Mouse (Mus musculus) CD4-positive, CD25-positive, alpha-beta regulatory T cell, adult 2 months (primary cell): ENCODE measurements around the gene Swsap1.

Experiments used
- DNase-seq: peaks from one replicate; pipeline ENCODE4 v3.0.0-alpha.2; 2012; ENCODE audit warnings: low read depth, low spot score

Swsap1 gene

DNA sequence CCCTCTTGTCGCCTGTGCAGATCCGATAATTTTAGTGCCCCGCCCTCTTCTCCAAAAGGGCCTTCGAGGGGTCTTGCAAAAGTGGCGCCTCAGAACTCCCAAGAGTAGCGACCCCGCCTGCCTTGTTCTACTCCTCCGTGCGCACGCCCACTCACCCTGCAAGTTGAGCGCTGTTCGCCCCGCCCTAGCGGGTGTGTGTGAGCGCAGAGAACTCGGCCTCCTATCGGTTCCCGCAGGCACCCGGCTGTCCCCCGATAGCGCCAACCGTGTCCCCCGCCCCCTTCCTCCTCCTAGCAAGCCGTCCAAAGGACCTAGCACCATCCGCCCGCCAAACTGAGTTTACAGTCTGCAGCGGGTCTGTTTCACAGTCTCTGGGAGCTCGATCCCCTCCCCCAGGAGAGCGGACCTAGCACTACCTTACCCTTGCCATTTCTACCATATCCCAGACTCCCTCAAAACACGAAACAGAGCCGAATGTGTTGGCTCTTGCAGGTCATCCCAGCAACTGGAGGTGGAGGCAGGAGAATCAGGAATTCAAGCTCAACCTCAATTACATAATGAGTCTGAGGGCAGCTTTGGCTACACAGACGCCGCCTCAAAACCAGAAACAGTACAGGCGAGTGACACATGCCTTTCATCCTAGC is 7.0 kb downstream of the Swsap1 start:
- peak; percentile 77 for DNase-seq

DNA sequence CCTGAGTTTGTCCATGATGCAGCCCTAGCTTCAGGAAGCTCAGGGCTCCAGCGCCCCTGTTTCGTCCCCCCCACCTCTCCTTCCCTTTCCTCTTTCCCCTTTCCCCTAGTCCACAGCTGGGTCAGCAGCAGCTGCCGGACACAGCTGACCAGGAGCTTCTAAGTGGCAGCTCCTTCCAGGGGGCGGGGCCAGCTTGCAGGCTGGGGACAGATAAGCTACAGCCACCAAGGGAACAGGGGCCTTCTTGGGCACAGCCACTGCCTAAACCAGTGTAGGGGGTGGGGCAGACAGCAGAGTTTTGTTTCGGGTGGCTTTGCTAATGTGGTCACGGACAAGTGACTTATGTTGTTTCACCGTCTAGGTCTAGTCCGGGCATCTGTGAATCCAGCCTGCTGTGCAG is 7.9 kb downstream of the Swsap1 start, which contains the start of gene Epor:
Gene Epor, minus strand, starts transcription at position 90 of the 400 bp plus-strand sequence.
- DNase-seq, result no peak

DNA sequence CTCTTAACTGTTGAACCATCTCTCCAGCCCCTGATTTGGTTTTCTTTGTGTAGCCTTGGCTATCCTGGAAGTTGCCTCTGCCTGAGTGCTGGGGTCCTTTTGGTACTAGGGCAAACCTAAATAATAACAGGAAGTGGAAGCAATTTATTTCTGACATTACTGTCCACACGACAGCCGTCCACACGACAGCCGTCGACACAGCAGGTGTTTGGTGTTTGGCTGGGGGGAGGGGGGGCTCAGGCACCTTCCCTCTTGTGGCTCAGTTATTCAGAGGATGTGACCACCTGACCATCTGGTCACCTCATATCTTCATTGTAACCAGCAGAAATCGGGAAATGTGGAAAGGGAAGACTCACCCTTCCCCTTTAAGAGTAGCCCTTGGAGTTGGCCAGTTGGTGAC is 13.3 kb downstream of the Swsap1 start:
- DNase-seq, result no peak

DNA sequence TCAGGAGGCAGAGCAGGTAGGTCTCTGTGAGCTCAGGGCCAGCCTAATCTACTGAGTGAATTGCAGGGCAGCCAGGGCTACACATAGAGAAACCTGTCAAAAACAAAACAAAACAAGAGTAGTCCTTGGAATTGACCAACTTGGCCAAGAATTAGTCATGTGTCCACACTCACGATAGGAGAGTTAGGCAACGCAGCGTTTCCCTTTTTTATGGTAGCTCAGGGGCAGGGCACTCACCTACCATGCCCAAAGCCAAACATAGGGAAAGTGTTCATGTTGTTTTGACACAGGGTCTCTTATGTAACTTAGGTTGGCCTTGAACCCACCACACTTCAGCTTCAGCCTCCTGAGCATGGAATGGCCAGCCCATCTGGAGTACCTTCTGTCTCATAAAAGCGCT is 13.7 kb downstream of the Swsap1 start:
- DNase-seq, result no peak

DNA sequence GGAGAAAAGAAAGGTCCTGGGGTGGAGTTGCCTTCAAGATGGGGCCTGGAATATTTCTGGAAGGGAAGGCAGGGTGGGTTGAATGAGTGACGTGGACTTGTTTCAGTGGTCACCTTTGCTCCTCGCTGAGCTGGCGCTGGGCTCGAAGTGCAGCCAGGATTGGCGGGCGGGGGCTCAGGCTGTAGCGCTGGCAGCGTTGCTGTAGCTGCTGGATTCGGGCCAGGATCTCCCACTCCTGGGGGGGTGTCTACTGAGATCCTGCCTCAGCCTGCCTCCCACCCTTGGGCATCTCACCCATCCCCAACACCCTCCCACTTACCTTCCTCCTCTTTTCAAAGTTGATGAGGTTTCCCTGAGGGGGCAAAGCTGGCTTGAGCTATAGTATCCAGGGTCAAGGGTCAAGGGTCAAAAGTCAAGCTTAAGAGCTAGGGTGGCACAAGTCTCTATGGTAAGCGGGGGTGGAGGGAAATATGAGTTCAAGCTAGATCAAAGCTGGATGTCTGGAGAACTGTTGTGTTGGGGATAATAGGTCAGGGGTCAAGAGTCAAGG is 21.1 kb downstream of the Swsap1 start:
- DNase-seq, result no peak

DNA sequence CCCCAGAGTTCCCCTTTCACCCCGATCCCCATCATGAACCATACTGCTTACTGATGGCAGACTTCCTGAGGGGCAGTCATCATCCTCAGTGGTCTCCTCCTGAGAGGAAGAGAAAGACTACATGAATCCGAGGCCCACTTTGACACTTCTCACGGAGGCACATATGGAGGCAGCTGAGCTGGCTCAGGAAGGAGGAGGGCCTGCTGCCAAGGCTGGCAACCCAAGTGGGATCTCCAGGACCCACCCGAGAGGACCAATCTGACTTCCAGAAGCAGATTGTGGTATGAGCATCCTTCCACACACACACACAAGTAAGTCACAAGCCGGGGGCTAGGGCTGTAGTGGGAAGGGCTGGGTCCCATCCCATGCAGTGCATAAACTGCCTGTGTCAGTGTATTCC is 21.8 kb downstream of the Swsap1 start:
- DNase-seq, result no peak

DNA sequence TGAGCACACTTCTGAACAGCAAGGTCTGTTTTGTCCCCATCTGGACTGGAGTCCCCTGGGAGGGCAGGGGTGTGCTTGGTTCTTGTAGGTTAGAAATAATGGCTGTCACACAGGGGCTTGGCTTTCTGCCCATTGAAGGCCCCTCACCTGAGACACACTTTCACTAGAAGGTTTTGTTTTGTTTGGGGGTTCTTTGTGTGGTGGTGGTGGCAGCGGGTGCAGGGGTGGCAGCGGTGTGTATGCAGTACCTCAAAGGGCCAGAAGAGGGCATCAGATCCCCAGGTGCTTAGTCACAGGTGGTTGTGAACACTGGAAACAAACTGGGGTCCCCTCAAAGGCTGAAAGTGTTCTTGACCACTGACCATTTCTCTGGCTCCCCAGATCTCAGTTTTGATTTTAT is 22.4 kb downstream of the Swsap1 start:
- DNase-seq, result peak; percentile 76

DNA sequence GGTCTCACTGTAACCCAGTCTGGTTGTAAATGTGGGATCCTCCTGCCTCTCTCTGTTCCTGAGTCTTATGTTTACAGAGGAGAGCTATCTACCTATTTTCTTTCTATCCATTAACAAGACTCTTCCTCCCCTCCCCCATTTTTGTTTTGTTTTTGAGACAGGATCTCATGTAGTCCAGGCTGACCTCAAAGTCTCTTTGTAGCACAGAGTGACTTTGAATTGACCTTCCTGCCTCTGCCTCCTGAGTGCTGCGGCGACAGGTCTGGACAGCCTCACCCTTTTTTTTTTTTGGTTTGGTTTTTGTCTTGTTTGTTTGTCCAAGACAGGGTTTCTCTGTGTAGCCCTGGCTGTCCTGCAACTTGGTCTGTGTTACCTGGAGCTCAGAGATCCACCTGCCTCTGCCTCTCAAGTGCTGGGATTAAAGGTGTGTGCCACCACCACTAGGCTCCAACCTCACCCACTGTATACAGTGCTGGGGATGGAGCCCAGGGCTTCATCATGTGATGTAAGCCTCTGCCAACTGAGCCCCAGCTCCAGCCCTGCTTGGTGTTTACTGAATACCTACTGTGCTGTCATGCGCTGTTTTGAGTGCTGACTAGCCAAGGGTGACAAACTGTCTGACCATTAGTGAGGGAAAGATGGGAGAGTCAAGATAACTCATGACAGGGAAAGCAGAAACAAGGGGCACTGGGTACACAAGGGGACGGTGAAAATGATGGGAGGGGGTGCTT is 23.0 kb downstream of the Swsap1 start:
- DNase-seq, result no peak

DNA sequence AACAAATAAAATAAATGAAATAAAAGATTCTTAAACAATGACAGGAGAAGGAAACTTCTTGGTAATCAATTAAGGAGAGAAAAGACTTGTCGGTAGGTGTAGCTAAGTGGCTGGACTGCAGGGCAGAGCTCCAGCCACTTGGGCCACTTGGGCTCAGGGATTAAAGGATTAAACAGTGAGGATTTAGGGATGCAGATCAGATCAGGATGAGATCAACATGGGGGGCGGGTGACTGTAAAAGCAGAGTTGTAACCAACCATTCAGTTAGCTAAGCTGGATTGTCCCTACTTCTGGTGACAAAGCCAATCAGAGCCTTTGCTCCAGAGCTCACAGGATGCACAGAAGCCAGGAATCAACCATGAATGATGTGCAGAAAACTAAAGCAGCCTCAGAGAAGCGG is 28.4 kb downstream of the Swsap1 start:
- no peak for DNase-seq

DNA sequence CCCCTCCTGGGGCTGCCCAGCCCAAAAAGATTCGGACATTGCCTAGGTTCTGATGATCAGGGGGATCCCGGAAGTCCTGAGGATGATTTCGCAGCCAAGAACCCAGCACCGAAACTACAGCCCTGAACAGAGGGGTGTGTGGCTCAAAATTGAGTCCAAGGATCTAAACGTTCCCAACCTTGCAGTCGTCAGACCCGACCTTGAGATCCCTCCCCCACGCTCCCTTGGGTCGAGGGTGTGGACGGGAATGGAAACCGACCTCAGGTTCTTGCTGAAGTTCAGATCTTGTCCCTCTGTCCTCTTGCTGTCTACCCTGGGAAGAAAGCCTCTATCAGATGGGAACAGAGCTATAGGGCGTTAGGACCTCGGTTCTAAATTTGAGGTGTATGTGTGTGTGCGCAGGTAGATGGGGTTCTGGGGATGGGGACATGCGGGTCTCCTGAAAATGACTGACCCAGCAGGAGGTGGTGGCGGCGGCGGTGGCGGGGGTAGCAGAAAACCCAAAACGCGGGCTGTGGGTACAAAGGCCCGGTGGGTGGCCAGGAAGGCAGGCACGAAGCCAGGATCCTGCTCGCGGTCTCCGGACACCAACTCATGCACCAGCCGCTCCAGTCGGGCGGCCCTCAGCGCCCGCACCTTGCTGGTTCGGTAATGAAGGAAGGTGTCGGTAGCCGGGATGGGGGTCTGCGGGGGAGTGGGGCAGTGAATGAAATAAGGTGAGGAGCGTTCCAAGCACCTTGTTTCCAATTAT is 32.2 kb downstream of the Swsap1 start:
- DNase-seq, result no peak

DNA sequence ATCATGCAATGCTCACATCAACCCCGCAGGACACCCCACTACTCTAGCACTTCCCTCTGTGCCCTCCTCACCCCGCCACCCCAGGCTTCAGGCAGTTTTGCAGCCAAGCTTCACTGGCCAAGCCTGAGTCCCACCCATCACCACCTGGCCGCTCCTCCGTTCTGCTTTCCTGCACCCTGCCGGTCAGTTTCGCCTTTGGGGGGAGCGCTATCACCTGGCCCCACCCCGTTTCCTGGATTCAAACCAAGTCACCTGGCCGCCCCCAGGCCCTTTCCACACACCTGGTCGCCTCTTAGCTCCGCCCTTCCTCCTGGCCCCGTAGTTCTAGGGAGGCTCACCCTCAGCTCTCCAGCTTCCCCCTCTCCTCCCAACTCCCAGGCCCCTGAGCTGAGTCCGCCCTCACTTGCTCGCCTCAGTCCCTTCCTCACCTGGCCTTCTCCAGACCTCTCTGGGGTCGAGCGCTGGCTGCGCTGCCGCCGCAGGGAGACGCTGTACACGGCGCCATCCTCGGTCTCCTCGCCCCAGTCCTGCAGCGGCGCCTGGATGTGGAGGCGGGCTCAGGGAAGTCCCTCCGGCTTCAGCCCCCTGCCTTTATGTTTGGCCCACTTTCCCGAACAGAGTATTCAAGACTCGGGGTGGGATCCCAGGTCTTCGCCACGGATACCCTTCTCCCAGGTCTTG is 33.0 kb downstream of the Swsap1 start:
- no peak for DNase-seq

DNA sequence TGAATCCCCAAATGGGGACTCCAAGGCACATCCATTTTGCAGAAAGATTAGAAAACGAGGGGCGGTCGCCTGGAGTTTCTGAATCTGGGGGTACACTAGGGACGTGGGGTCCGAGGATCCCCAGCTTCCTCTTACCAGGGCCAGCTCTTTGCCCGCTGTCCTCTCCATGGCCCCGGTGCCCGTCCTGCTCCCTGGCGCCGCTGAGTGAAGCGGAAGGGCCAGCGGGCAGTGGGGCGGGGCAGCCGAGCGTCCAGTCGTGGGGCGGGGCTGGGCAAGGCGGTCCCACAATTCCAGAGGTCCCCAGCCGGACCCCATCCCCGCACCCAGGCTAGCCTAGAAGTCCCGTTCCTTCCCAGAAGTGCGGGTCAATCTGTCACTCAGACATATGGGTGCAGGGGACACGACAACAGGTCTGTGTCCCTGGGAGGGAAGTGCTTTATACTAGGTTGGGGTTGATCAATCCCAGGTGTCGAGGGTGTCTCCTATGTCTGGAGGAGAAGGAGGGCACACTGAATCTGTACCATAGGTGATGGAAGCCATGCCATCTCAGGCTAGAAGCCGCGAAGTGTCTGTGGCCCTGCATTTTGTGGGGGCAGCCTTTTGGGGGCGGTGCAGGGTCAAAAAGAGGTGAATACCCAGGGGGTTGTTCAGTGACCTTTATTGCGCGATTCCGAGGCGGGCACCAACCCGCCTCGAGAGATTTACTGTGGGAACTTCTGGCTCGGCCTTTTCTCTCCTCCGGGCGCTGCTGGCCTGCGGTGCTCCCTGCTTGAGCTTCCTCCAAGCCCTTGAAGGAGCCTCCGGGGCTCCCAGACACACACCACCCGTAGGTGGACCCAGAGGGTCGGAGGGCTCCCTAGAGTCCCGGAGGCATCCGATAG is 33.9 kb downstream of the Swsap1 start, which contains the start of gene Rgl3:
Gene Rgl3, minus strand, starts transcription at position 217 of the 881 bp plus-strand sequence.
- no peak for DNase-seq

DNA sequence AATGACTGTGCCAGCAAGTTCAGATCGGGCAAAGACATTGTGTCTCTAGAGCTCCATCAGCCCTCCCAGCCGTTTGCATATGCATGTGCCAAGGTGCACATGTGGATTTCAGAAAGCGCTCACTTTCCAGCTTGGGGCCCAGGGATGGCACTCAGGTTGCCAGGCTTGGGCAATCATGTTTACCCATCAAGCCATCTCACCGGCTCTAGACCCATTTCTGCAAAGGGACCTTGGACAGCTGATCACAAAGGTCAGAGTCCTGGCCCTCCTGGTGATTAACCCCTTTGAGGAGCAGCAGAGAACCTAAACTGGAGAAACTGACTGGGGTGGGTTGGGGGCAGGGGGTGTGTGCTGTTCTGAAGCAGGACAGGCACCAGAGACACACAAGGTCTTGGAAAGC is 36.7 kb downstream of the Swsap1 start:
- DNase-seq, result no peak

DNA sequence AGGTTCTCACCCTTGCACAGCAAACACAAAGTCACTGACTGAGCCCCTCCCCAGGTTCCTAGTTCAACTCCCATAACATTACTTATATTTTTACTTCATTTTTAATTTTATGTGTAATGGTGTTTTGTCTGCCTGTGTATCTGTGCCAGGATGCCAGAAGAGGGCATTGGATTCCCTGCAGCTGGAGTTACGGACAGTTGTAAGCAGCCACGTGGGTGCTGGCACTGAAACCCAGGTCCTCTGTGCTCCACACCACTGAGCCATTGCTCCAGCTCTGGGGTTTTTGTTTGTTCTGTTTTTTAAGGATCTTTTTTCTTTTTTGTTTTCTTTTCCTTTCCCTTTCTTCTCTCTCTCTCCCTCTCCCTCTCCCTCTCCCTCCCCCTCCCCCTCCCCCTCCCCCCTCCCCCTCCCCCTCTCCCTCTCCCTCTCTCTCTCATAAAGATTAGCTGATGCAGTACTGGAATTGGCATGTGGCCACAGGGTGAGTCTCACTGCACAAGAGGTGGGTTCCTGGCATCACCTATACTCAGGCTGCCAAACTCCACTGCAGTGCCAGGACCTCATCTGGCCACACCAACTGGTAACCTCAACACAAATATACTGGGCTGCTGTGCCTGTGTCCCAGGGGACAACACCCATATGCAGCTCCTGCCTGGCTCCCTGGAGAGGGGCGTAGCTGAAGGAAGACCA is 40.8 kb downstream of the Swsap1 start:
- no peak for DNase-seq

DNA sequence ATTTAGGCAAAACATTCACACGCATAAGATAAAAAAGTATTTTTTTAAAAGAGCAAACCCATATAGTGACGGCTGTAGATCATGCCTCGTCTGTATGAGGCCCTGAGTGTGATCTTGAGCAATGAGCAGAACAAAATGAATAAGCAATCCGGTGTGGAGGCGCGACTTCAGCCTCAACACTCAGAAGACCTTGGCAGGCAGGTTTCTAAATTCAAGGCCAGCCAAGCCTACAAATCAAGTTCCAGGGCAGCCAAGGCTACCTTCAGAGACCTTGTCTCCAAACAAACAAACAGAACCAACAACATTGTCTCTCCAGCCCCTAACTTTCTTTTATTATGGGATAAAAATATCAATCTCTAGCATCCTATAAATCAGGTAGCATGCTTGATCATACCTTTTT is 44.7 kb downstream of the Swsap1 start:
- no peak for DNase-seq

DNA sequence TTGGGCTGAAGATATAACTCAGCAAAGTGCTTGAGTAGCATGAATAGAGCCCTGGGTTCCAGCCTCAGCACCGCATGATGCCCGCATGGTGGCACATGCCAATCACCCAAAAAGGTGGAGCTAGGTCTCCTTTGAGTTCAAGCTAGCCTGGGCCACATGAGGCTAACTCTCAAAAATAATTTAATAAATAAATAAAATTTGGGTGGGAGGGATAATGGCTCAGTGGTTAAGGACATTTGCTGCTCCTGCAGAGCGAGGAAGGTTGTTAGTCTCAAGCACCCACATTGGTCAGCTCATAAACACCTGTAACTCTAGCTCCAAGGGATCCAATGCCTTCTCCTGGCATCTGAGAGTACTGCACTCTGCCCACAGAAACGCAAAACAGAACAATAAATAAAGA is 46.1 kb downstream of the Swsap1 start:
- DNase-seq, result no peak

DNA sequence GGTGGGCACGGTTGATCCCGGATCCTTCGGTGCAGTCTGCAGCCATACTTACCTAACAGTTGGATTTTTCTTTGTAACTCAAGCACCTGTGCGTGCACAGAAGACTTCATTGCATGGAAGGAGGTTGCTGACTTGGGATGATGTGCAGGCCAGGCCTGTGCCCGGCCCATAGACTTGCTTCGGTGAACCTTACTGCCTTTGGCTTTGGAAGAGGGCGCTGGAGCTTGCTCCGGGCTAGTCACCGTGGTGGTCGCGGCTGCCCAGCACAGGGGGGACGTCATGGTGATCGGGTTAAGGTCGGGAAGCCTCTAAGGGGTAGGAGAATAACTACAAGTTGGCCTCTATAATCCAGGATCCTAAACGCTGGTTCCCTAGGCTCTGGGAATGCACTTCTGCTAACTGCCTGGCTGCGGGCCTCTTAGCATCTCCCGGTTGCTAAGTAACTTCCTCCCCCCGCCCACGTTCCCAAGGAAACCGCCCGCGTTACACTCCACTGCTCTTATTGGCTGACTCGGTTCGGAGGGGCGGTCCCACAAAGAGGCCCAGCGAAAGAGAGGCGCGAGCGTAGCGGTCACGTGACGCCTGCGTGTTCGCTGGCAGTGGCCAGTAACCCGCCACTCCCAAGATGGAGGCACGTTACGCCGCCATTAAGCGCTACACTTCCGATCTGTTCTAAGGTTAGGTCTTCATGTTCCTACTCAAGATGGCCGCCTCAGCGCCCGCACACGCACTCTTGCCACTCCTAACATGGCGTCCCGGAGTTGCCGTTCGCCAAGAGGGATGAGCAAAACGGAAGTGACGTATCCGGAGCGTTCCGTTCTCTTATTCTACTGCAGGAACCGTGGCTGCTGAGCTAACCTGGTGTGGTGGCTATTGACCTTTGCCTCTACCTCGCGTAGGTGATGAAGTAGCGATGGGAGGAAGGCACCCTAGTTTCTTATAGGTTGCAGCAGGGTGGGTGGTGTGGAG is 46.9 kb downstream of the Swsap1 start, which contains the start of the genes Ccdc151 and Prkcsh:
Gene Ccdc151, minus strand, starts transcription at position 441 of the 969 bp plus-strand sequence.
Gene Prkcsh, plus strand, starts transcription at position 613 of the 969 bp plus-strand sequence.
- DNase-seq, result peak; percentile 100

DNA sequence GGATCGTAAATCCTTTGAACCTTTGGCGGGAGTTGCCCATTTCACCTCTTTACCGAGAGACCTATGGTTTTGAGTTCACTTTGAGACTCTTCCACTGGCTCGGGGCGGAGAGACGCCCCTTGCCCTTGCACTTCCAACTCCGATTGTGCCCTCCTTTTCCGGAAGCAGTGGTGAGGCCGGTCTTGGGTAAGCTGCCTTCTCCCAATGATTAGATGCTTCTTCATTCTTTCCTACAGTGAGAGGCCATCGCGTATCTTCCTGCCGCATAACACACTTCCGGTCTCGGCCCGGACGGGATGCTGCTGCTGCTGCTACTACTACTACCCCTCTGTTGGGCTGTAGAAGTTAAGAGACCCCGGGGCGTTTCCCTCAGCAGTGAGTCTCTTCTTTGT is 47.6 kb downstream of the Swsap1 start:
- peak; percentile 69 for DNase-seq

DNA sequence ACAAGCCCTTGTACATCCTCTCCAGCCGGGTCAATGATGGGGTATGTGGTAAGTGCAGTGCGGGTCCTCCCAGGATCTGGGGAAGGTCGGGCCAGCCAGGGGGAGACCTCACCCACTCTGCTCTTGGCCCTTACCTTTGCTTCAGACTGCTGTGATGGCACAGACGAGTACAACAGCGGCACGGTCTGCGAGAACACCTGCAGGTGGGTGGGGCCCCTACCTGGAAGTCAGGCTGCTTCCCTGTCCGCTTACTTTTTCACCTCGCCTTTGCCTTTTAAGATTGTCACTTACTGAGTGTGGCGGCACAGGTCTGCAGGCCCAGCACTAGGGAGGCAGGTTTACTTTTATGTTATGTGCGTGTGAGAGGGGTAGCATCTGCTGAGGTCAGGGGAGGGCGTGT is 49.0 kb downstream of the Swsap1 start:
- no peak for DNase-seq
